Comparison of ENCODE assay signal across 10 mouse cellular contexts in genomic region chr5:32614291-32614690, GRCm38 (mm10). TPM values are rescaled to one million over a fixed set of nuclear protein-coding genes. Genes with fewer than 3 reads are reported as not detected.
DNase-seq lines count a peak whose midpoint lies in the region; ATAC-seq and TF ChIP-seq lines count a peak whose summit lies in the region.
"Had no signal": no experiment of that assay in that cellular context is flagged by ENCODE, and none has a peak within 500 bp of the region (broad histone marks: within the 10 kb centered on the region; RNA-seq: fewer than 3 reads in every experiment).

No protein-coding gene starts in this region.

- no peak overlapping the region for H3ac ChIP-seq in myocyte (ENCODE audit: control insufficient read depth, insufficient read length)

- no peaks in the 10 kb centered on the region for H3K9me3 ChIP-seq in heart, embryonic 16.5 days (replicated peaks; ENCODE audit: control insufficient read depth, low read length)
- H3K9me3 ChIP-seq in lung, embryonic 16.5 days (ENCODE audit: control insufficient read depth, low read length), result no peaks in the 10 kb centered on the region
- no peaks in the 10 kb centered on the region for H3K9me3 ChIP-seq in forebrain, embryonic 14.5 days (replicated peaks; ENCODE audit: control insufficient read depth, low read length)
- H3K9me3 ChIP-seq: G1E had no signal

- H3K9ac ChIP-seq in heart, embryonic 16.5 days (ENCODE audit: low read length), result peak overlapping the region; percentile 7
- no peak overlapping the region for H3K9ac ChIP-seq in lung, embryonic 16.5 days (ENCODE audit: low read length)
- H3K9ac ChIP-seq in forebrain, embryonic 14.5 days (ENCODE audit: low read length), result no peak overlapping the region

- no peaks in the 10 kb centered on the region for H3K36me3 ChIP-seq in heart, embryonic 16.5 days (ENCODE audit: control insufficient read depth, insufficient read depth)
- no peaks in the 10 kb centered on the region for H3K36me3 ChIP-seq in lung, embryonic 16.5 days (ENCODE audit: control insufficient read depth, insufficient read depth, low read length)
- H3K36me3 ChIP-seq in forebrain, embryonic 14.5 days (ENCODE audit: control insufficient read depth, insufficient read depth, low read length), result no peaks in the 10 kb centered on the region
- H3K36me3 ChIP-seq in myocyte (ENCODE audit: control insufficient read depth, insufficient read depth), result no peaks in the 10 kb centered on the region
- H3K36me3 ChIP-seq: G1E had no signal

- H3K4me1 ChIP-seq in heart, embryonic 16.5 days (ENCODE audit: control insufficient read depth, insufficient read depth, low read length), result peaks cover 21% of the 10 kb centered on the region
- H3K4me1 ChIP-seq in lung, embryonic 16.5 days (replicated peaks; ENCODE audit: control insufficient read depth, insufficient read depth, low read length), result peaks cover 14% of the 10 kb centered on the region
- peaks cover 8% of the 10 kb centered on the region for H3K4me1 ChIP-seq in forebrain, embryonic 14.5 days (ENCODE audit: control insufficient read depth, insufficient read depth, low read length)

- 54% methylated on average over 2 of the region's 2 CpGs for WGBS in heart, embryonic 16.5 days
- WGBS in lung, embryonic 16.5 days, result 43% methylated on average over 2 of the region's 2 CpGs
- WGBS in forebrain, embryonic 14.5 days, result 29% methylated on average over 2 of the region's 2 CpGs

- peak overlapping the region; percentile 85 for H3K27ac ChIP-seq in heart, embryonic 16.5 days (ENCODE audit: low read length)
- H3K27ac ChIP-seq in lung, embryonic 16.5 days (ENCODE audit: low read length), result peak overlapping the region; percentile 80
- H3K27ac ChIP-seq in forebrain, embryonic 14.5 days (ENCODE audit: low read depth, low read length), result peak overlapping the region; percentile 76

- no peak for ATAC-seq in heart, embryonic 16.5 days (replicated peaks; ENCODE audit: extremely low read depth, insufficient read depth, low FRiP score)
- ATAC-seq in lung, embryonic 16.5 days (ENCODE audit: low read depth), result no peak
- no peak for ATAC-seq in forebrain, embryonic 14.5 days

- peaks cover 23% of the 10 kb centered on the region for H3K79me2 ChIP-seq in myocyte (ENCODE audit: control insufficient read depth, insufficient read depth)

- no peaks in the 10 kb centered on the region for H3K27me3 ChIP-seq in heart, embryonic 16.5 days (ENCODE audit: control insufficient read depth, insufficient read depth, low read length)
- no peaks in the 10 kb centered on the region for H3K27me3 ChIP-seq in lung, embryonic 16.5 days (ENCODE audit: control insufficient read depth, insufficient read depth, low read depth, low read length)
- H3K27me3 ChIP-seq in forebrain, embryonic 14.5 days (replicated peaks; ENCODE audit: control insufficient read depth, insufficient read depth, low read length), result no peaks in the 10 kb centered on the region
- H3K27me3 ChIP-seq in myocyte (ENCODE audit: control insufficient read depth, insufficient read depth, insufficient read length), result no peaks in the 10 kb centered on the region

- DNase-seq in heart, adult 18-20 months, result no peak
- DNase-seq in lung, adult 18-20 months, result no peak
- peak; percentile 51 for DNase-seq in forebrain, embryonic 14.5 days (ENCODE audit: low spot score)
- DNase-seq in urinary bladder, postnatal 36 days (ENCODE audit: low spot score in 2 of 2), result no peak
- DNase-seq in adrenal gland, adult 8-10 months, result no peak
- DNase-seq: thymus, adult 2 months had no signal

- peak overlapping the region; percentile 50 for H3K4me2 ChIP-seq in heart, embryonic 16.5 days (ENCODE audit: low read depth, low read length)
- peak overlapping the region; percentile 33; the same call in 1 of the 2 replicates for H3K4me2 ChIP-seq in lung, embryonic 16.5 days (ENCODE audit: low read depth, low read length)
- no peak overlapping the region for H3K4me2 ChIP-seq in forebrain, embryonic 14.5 days (ENCODE audit: low read length)
- peak overlapping the region; percentile 45 for H3K4me2 ChIP-seq in myocyte (ENCODE audit: low read depth)

- TF ChIP-seq POLR2A in myocyte (IDR thresholded peaks at IDR 0.05; ENCODE audit: insufficient read length, low read depth), result no peak

- H3K4me3 ChIP-seq in heart, embryonic 16.5 days (ENCODE audit: low read length), result peak overlapping the region; percentile 10; the same call in 1 of the 2 replicates
- no peak overlapping the region for H3K4me3 ChIP-seq in lung, embryonic 16.5 days (ENCODE audit: low read length)
- no peak overlapping the region for H3K4me3 ChIP-seq in forebrain, embryonic 14.5 days (ENCODE audit: low read depth, low read length)
- H3K4me3 ChIP-seq in myocyte, result no peak overlapping the region

TF ChIP-seq in myocyte, 11 proteins besides CTCF, POLR2A, EP300 and RAD21:
- TF ChIP-seq MYOG (IDR thresholded peaks at IDR 0.05; ENCODE audit: control insufficient read depth in 1 of 3, insufficient read depth in 1 of 3, insufficient read length in 2 of 3, low read depth in 2 of 3) (no peak), MAX (IDR thresholded peaks at IDR 0.05; ENCODE audit: low read depth) (no peak), USF1 (IDR thresholded peaks at IDR 0.05; ENCODE audit: low read depth) (no peak), MYOD1 (IDR thresholded peaks at IDR 0.05; ENCODE audit: control insufficient read depth in 1 of 3, insufficient read length in 2 of 3, low read depth in 2 of 3) (no peak), TCF3 (IDR thresholded peaks at IDR 0.05; ENCODE audit: insufficient read length, low read depth) (no peak), POLR2AphosphoS2 (IDR thresholded peaks at IDR 0.05; ENCODE audit: insufficient read length, low read depth) (no peak), REST (IDR thresholded peaks at IDR 0.05; ENCODE audit: insufficient read depth, insufficient read length) (no peak), TCF12 (IDR thresholded peaks at IDR 0.05; ENCODE audit: insufficient read depth, poor library complexity, severe bottlenecking) (no peak), SRF (IDR thresholded peaks at IDR 0.05; ENCODE audit: control insufficient read depth, insufficient read length, low read depth) (no peak), E2F4 (IDR thresholded peaks at IDR 0.05; ENCODE audit: insufficient read depth) (no peak)
TF ChIP-seq in myocyte: peak in this region for 0.

RNA-seq across cellular contexts. Expression of gene Yes1, which starts 3.3 kb away (rescaled TPM):
- 22.9 and 23.9 TPM in 2 replicates for polyA plus RNA-seq in heart, embryonic 16.5 days (2015; fragmentation: Nextera tagmentation; extraction: Ambion mirVana)
- 10 to 100 TPM; 12.8 to 14.8 TPM for total RNA-seq in heart, adult 18-20 months (2021)
- 40.4 and 42.4 TPM in 2 replicates for polyA plus RNA-seq in lung, embryonic 16.5 days (2015; fragmentation: Nextera tagmentation; extraction: Ambion mirVana)
- polyA plus RNA-seq in forebrain, embryonic 14.5 days (2014; fragmentation: Nextera tagmentation; extraction: Ambion mirVana), result 19.1 and 23.0 TPM in 2 replicates
- 3.3 TPM for polyA plus RNA-seq in myocyte (2012; fragmentation: generic; extraction: Trizol)
- 10 to 100 TPM; 38.1 to 49.1 (median 43.7) TPM for total RNA-seq in adrenal gland, adult 8-10 months (2022)
